Mouse (Mus musculus) limb, embryonic 10.5 days (tissue): Measurements from ENCODE around the gene Olfr1289. TPM values are rescaled to one million over a fixed set of nuclear protein-coding genes. Genes with fewer than 3 reads are reported as not detected.

ENCODE experiments used
- DNase-seq: peaks from one replicate; pipeline ENCODE4 v3.0.0-alpha.2; 2017; ENCODE audit warnings: low spot score
- H3K27ac ChIP-seq: fragments of 300-500 bp; sonication (generic); 2 replicates; pipeline ENCODE4 v1.5.1; 2016; ENCODE audit warnings: mild to moderate bottlenecking
- H3K27me3 ChIP-seq: fragments of 300-500 bp; sonication (generic); 2 replicates; pipeline ENCODE4 v1.6.1; 2016; ENCODE audit warnings: low read depth, mild to moderate bottlenecking; ENCODE audit not compliant: poor library complexity, severe bottlenecking
- H3K36me3 ChIP-seq: fragments of 300-500 bp; sonication (generic); 2 replicates; pipeline ENCODE4 v1.6.1; 2016; ENCODE audit warnings: mild to moderate bottlenecking, moderate library complexity
- H3K4me1 ChIP-seq: fragments of 300-500 bp; sonication (generic); 2 replicates; pipeline ENCODE4 v1.6.1; 2016
- H3K4me3 ChIP-seq: fragments of 300-500 bp; sonication (generic); 2 replicates; pipeline ENCODE4 v1.5.1; 2016; ENCODE audit warnings: mild to moderate bottlenecking, moderate library complexity
- H3K9me3 ChIP-seq: fragments of 300-500 bp; sonication (generic); replicated peaks from 2 replicates; pipeline ENCODE4 v1.6.1; 2016; ENCODE audit warnings: mild to moderate bottlenecking
- WGBS: fragments of 180-500 bp; shearing (Covaris S2); methylation state at CpG from one replicate; pipeline ENCODE4 v1.1.7; 2016; 5-methylcytosine and 5-hydroxymethylcytosine counted together
- polyA plus RNA-seq: library from polyadenylated mRNA; unstranded; fragments of >200 nt; fragmentation: Nextera tagmentation; extraction: Ambion mirVana; gene quantifications from 2 replicates; pipeline ENCODE4 v1.2.1, GENCODE M21; 2016

Olfr1289 gene
- not detected in 2 replicates for polyA plus RNA-seq

DNA sequence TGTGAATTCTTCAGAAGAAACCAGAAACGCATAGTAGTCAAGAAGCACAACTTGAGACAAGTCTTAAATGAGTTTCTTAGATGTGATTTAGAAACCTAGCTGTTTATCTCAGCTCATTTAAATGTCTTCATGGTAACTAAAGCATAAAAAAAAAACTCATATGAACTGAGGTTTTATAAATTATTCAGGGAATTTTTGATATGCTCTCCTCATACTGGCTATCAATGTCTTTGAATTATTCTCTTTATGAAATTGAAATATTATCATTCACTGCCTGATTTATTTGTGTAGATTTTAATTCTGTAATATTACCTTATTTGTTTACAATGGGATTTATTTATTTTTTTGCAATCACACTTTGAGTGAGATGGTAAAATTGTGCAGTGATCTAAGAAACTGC lies at the start of gene Olfr1289:
Gene Olfr1289 (plus strand): TSS at position 301 of the 400 bp plus-strand sequence.
- H3K4me1 ChIP-seq, result no peaks in the 10 kb centered on the region
- 84% methylated on average over 1 of the region's 1 CpGs for WGBS
- H3K4me3 ChIP-seq, result no peak within 1 kb of the TSS
- no peaks in the 10 kb centered on the region for H3K27me3 ChIP-seq
- no peak within 1 kb of the TSS for H3K27ac ChIP-seq
- no peaks in the 10 kb centered on the region for H3K9me3 ChIP-seq
- no peak for DNase-seq
- no peaks in the 10 kb centered on the region for H3K36me3 ChIP-seq

DNA sequence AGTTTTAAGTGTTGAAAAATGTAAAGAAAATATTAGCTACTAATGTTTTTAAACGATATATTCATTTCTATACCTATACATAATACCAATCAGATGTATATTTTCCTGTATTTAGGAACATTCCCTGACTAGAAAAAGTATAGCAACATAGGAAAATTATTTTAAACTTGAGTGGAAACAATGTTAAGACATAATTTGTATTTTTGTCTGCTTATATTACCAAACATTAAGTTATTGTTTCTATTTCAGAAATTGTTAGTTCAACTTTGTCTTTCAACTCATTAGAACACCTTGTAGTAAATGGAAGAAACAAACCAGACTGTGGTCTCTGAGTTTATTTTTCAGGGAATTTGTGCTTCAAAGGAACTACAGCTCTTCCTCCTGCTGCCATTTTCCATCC lies 31.8 kb upstream of the Olfr1289 start, which contains the start of gene Olfr1287:
Gene Olfr1287 (plus strand): TSS at position 301 of the 400 bp plus-strand sequence.
- Histone ChIP-seq H3K9me3 (no peaks in the 10 kb centered on the region), H3K27ac (no peak within 1 kb of the TSS), H3K27me3 (no peaks in the 10 kb centered on the region), H3K4me3 (no peak within 1 kb of the TSS), H3K4me1 (no peaks in the 10 kb centered on the region), H3K36me3 (no peaks in the 10 kb centered on the region)
- WGBS, result 78% methylated on average over 1 of the region's 1 CpGs
- DNase-seq, result no peak

DNA sequence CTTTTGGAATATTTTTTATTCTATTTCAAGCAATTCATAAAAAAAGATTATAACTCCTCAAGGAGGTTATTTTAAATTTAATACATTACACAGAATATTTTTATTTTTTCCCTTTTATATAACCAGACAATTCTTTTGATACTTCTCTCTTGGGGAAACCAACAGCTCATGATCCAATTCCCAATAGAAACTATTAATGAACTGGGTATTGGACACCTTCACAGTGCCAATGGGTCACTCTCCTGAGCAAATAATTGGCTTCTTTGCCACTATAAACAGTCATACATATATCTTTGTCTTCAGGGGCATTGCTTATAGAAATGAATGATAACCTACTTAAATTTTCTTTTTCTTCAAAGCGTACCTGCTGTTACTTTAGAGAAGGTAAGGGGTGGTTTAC lies 6.8 kb upstream of the Olfr1289 start, which contains the start of gene Olfr1288:
Gene Olfr1288 (plus strand): TSS at position 301 of the 400 bp plus-strand sequence.
- 89% methylated on average over 1 of the region's 1 CpGs for WGBS
- Histone ChIP-seq H3K4me1 (no peaks in the 10 kb centered on the region), H3K27me3 (no peaks in the 10 kb centered on the region), H3K9me3 (no peaks in the 10 kb centered on the region), H3K36me3 (no peaks in the 10 kb centered on the region), H3K27ac (no peak within 1 kb of the TSS), H3K4me3 (no peak within 1 kb of the TSS)
- no peak for DNase-seq

DNA sequence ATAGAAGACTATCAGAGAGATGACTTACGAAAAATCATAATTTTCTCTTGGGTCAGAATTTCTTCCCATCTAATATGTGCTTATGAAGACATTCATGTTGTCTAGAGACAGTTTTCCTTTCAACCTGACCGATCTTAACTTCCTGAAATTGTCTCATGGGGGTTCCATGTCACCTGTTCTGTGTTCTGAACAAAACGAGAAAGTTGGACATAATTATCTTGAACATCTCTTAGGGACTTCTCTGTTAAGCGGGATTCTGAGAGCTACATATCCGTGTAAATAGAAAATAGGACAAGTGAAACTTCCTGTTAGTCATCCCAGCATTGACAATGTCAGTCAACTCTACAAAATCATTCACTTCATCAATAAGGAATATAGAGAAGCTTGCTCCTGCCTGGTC lies 13.1 kb downstream of the Olfr1289 start, which contains the start of gene Olfr1290:
Gene Olfr1290 (minus strand): TSS at position 101 of the 400 bp plus-strand sequence.
- Histone ChIP-seq H3K4me3 (no peak within 1 kb of the TSS), H3K4me1 (no peaks in the 10 kb centered on the region), H3K36me3 (no peaks in the 10 kb centered on the region), H3K27ac (no peak within 1 kb of the TSS), H3K27me3 (no peaks in the 10 kb centered on the region), H3K9me3 (no peaks in the 10 kb centered on the region)
- WGBS, result 80% methylated on average over 5 of the region's 5 CpGs
- no peak for DNase-seq

DNA sequence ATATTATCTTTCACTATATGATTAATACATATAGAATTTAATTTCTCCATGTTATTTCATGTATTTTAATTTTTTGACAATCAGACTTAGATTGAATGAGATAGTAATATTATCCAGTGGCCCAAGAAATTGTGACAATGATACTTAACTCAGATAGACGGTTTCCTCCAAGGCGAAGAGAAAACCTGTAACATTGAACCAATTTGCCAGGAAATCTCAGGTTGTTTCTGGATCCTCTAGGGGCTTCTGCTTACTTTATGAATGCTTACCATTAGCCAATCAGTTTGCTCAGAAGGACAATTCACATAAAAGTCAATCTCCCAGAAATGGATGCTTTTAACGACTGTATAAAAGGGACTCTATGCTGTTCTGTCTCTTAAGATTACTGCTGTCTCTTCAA lies 16.3 kb downstream of the Olfr1289 start, which contains the start of gene Olfr1291-ps1:
Gene Olfr1291-ps1 (plus strand): TSS at position 301 of the 400 bp plus-strand sequence.
- Histone ChIP-seq H3K27ac (no peak within 1 kb of the TSS), H3K27me3 (no peaks in the 10 kb centered on the region), H3K4me3 (no peak within 1 kb of the TSS), H3K4me1 (no peaks in the 10 kb centered on the region), H3K36me3 (no peaks in the 10 kb centered on the region), H3K9me3 (no peaks in the 10 kb centered on the region)
- DNase-seq, result no peak
- WGBS, result 95% methylated on average over 3 of the region's 3 CpGs

DNA sequence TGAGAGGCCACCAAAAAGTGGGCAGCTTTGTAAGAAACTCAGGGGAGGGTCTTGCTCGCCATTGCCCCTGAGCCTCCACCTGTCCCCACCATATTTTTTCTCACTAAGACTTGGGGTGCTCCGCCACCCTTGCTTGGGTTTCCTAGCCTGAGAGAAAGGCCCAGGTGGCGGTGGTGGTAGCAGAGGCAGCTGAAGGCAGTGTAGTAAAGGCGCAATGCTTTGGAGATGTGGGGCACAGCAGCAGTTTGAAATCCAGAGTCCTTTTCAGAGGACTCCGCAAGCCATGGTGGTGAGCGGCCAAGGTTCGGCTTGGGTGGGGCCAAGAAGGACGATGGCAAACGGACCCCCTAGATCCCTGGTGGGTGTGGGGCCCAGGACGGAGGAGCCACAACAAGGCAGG lies 36.8 kb downstream of the Olfr1289 start:
- no peak overlapping the region for H3K27ac ChIP-seq
- WGBS, result 91% methylated on average over 10 of the region's 10 CpGs
- H3K27me3 ChIP-seq, result no peaks in the 10 kb centered on the region
- no peak overlapping the region for H3K4me3 ChIP-seq
- H3K9me3 ChIP-seq, result 0 out of 2 replicates have a peak, but pooled peaks cover 3% of the 10 kb centered on the region
- H3K4me1 ChIP-seq, result no peaks in the 10 kb centered on the region
- H3K36me3 ChIP-seq, result no peaks in the 10 kb centered on the region
- DNase-seq, result no peak

DNA sequence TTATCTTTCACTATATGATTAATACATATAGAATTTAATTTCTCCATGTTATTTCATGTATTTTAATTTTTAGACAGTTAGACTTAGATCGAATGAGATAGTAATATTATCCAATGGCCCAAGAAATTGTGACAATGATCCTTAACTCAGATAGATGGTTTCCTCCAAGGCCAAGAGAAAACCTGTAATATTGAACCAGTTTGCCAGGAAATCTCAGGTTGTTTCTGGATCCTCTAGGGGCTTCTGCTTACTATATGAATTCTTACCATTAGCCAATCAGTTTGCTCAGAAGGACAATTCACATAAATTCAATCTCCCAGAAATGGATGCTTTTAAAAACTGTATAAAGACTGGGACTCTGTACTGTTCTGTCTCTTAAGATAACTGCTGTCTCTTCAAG lies 44.3 kb downstream of the Olfr1289 start, which contains the start of gene Olfr1293-ps:
Gene Olfr1293-ps (plus strand): TSS at position 301 of the 400 bp plus-strand sequence.
- Histone ChIP-seq H3K4me1 (no peaks in the 10 kb centered on the region), H3K27ac (no peak within 1 kb of the TSS), H3K9me3 (0 out of 2 replicates have a peak, but pooled peaks cover 3% of the 10 kb centered on the region), H3K27me3 (no peaks in the 10 kb centered on the region), H3K4me3 (no peak within 1 kb of the TSS), H3K36me3 (no peaks in the 10 kb centered on the region)
- no peak for DNase-seq
- 90% methylated on average over 1 of the region's 1 CpGs for WGBS

Other genes with a start within 250 kb of the Olfr1289 start
- gene Olfr1275, start 245.5 kb upstream of the Olfr1289 start, polyA plus RNA-seq, result not detected in 2 replicates
- not detected in 2 replicates for gene Olfr1276, start 226.3 kb upstream of the Olfr1289 start, polyA plus RNA-seq
- gene Olfr1277, start 206.7 kb upstream of the Olfr1289 start, polyA plus RNA-seq, result not detected in 2 replicates
- not detected in 2 replicates for gene Olfr1278, start 190.7 kb upstream of the Olfr1289 start, polyA plus RNA-seq
- gene Olfr1279, start 180.2 kb upstream of the Olfr1289 start, polyA plus RNA-seq, result not detected in 2 replicates
- not detected in 2 replicates for gene Olfr1280, start 166.8 kb upstream of the Olfr1289 start, polyA plus RNA-seq
- gene Olfr1281, start 154.3 kb upstream of the Olfr1289 start, polyA plus RNA-seq, result not detected in 2 replicates
- not detected in 2 replicates for gene Olfr1282, start 144.7 kb upstream of the Olfr1289 start, polyA plus RNA-seq
- gene Olfr1283, start 114.0 kb upstream of the Olfr1289 start, polyA plus RNA-seq, result not detected in 2 replicates
- gene Olfr1284, start 105.3 kb upstream of the Olfr1289 start, polyA plus RNA-seq, result not detected in 2 replicates
- not detected in 2 replicates for gene Olfr1286, start 57.7 kb upstream of the Olfr1289 start, polyA plus RNA-seq
- not detected in 2 replicates for gene Olfr1287, start 31.7 kb upstream of the Olfr1289 start, polyA plus RNA-seq
- gene Olfr1288, start 6.7 kb upstream of the Olfr1289 start, polyA plus RNA-seq, result not detected in 2 replicates
- not detected in 2 replicates for gene Olfr1290, start 13.0 kb downstream of the Olfr1289 start, polyA plus RNA-seq
- gene Olfr1291-ps1, start 16.4 kb downstream of the Olfr1289 start, polyA plus RNA-seq, result not detected in 2 replicates
- gene Olfr1293-ps, start 44.4 kb downstream of the Olfr1289 start, polyA plus RNA-seq, result not detected in 2 replicates
- gene Olfr1294, start 59.5 kb downstream of the Olfr1289 start, polyA plus RNA-seq, result not detected in 2 replicates
- not detected in 2 replicates for gene Olfr1295, start 88.9 kb downstream of the Olfr1289 start, polyA plus RNA-seq
- not detected in 2 replicates for gene Olfr1297, start 145.7 kb downstream of the Olfr1289 start, polyA plus RNA-seq
- gene Olfr1298, start 168.4 kb downstream of the Olfr1289 start, polyA plus RNA-seq, result not detected in 2 replicates
- not detected in 2 replicates for gene Olfr1299, start 180.6 kb downstream of the Olfr1289 start, polyA plus RNA-seq